Mouse (Mus musculus): Measurements from ENCODE around the gene Med12l.

DNA sequence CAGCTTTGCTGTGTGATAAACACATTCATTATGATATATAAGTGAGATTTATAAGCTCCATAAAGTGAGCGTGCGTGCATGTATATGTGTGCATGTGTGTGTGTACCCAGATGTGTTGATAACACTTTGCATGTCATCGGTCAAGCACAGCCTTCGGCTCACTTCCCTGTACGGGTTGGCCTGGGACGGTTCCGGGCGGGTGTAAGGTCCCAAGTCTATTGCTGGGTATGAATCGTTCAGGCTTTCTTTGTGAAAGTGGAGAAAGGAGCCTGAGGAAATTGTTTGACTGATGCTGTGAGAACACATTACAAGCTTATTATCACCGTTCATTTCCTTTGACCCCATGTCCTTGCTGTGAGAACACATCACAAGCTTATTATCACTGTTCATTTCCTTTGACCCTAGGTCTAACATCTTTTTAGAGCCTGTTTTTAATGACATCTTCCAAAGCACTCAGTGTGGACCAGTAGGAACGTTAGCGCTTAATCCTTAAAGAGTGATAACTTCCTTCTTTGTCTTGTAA, 133.4 kb downstream of the Med12l start:
- TF ChIP-seq MAX (IDR thresholded peaks at IDR 0.05; ENCODE audit: low read depth) (no peak), POLR2A (IDR thresholded peaks at IDR 0.05; ENCODE audit: insufficient read length, low read depth) (no peak), POLR2AphosphoS2 (IDR thresholded peaks at IDR 0.05; ENCODE audit: insufficient read length, low read depth) (no peak), TCF3 (IDR thresholded peaks at IDR 0.05; ENCODE audit: insufficient read length, low read depth) (no peak), CEBPB (IDR thresholded peaks at IDR 0.05; ENCODE audit: insufficient read depth, poor library complexity, severe bottlenecking) (no peak), USF1 (IDR thresholded peaks at IDR 0.05; ENCODE audit: low read depth) (no peak), E2F4 (IDR thresholded peaks at IDR 0.05; ENCODE audit: insufficient read depth) (no peak), MYOG (IDR thresholded peaks at IDR 0.05; ENCODE audit: control insufficient read depth in 1 of 3, insufficient read depth in 1 of 3, insufficient read length in 2 of 3, low read depth in 2 of 3) (no peak)
